Mouse (Mus musculus) heart, postnatal 0 days (tissue): ENCODE results near the gene Cdk6. TPM values are rescaled to one million over a fixed set of nuclear protein-coding genes. Genes with fewer than 3 reads are reported as not detected.
A peak's percentile ranks its signal among the peaks of the same experiment; 100 is the strongest.

Source experiments
- ATAC-seq: fragments of 200-750 bp; cut with Nextera tagmentation; 2 replicates; pipeline ENCODE4 v1.8.0; 2017; ENCODE audit warnings: low read depth, moderate number of reproducible peaks, moderate library complexity; ENCODE audit not compliant: insufficient read depth
- DNase-seq: peaks from one replicate; pipeline ENCODE4 v3.0.0-alpha.2; 2016; ENCODE audit warnings: low spot score
- H3K27ac ChIP-seq: fragments of 300-500 bp; sonication (generic); 2 replicates; pipeline ENCODE4 v1.5.1; 2014; ENCODE audit warnings: low read depth, mild to moderate bottlenecking
- H3K27me3 ChIP-seq: fragments of 300-500 bp; sonication (generic); 2 replicates; pipeline ENCODE4 v1.6.1; 2014; ENCODE audit warnings: low read length, mixed read lengths; ENCODE audit not compliant: control insufficient read depth, insufficient read depth
- H3K36me3 ChIP-seq: fragments of 300-500 bp; sonication (generic); replicated peaks from 2 replicates; pipeline ENCODE4 v1.6.1; 2014; ENCODE audit warnings: low read length, mixed read lengths; ENCODE audit not compliant: control insufficient read depth, insufficient read depth
- H3K4me1 ChIP-seq: fragments of 300-500 bp; sonication (generic); 2 replicates; pipeline ENCODE4 v1.6.1; 2014; ENCODE audit warnings: antibody characterized with exemption; ENCODE audit not compliant: control insufficient read depth, insufficient read depth
- H3K4me2 ChIP-seq: fragments of 300-500 bp; sonication (generic); 2 replicates; pipeline ENCODE4 v1.6.1; 2014; ENCODE audit warnings: low read depth, mild to moderate bottlenecking, low read length, moderate library complexity
- H3K4me3 ChIP-seq: fragments of 300-500 bp; sonication (generic); 2 replicates; pipeline ENCODE4 v1.5.1; 2014; ENCODE audit warnings: low read depth, low read length
- H3K9ac ChIP-seq: fragments of 300-500 bp; sonication (generic); replicated peaks from 2 replicates; pipeline ENCODE4 v1.6.1; 2014; ENCODE audit warnings: low read depth, low read length, mixed read lengths
- H3K9me3 ChIP-seq: fragments of 300-500 bp; sonication (generic); replicated peaks from 2 replicates; pipeline ENCODE4 v1.6.1; 2016; ENCODE audit warnings: low read length; ENCODE audit not compliant: control insufficient read depth
- CTCF ChIP-seq: IDR thresholded peaks from 2 replicates; pipeline ENCODE4 v1.5.1; 2016; ENCODE audit warnings: antibody characterized with exemption, control low read depth, low read depth
- EP300 ChIP-seq: IDR thresholded peaks from 2 replicates; pipeline ENCODE4 v1.6.1; 2016; ENCODE audit warnings: antibody characterized with exemption, low read depth
- WGBS: fragments of 180-500 bp; shearing (Covaris S2); extraction: QIAGEN DNeasy Blood & Tissue Kit; methylation state at CpG from one replicate; pipeline ENCODE4 v1.1.7; 2014; 5-methylcytosine and 5-hydroxymethylcytosine counted together
- polyA plus RNA-seq: library from polyadenylated mRNA; unstranded; fragments of >200 nt; fragmentation: Nextera tagmentation; extraction: Ambion mirVana; gene quantifications from 2 replicates; pipeline ENCODE4 v1.2.1, GENCODE M21; 2015
- total RNA-seq: library from RNA; depleted of rRNA; stranded (reverse); fragments of >200 nt; gene quantifications from 2 replicates; pipeline ENCODE4 v1.2.3, GENCODE M21; 2014; ENCODE audit warnings: low replicate concordance

Gene Cdk6
- total and polyA plus RNA-seq, 2 experiments from 2014 or later, result 19.2 to 43.0 TPM

DNA sequence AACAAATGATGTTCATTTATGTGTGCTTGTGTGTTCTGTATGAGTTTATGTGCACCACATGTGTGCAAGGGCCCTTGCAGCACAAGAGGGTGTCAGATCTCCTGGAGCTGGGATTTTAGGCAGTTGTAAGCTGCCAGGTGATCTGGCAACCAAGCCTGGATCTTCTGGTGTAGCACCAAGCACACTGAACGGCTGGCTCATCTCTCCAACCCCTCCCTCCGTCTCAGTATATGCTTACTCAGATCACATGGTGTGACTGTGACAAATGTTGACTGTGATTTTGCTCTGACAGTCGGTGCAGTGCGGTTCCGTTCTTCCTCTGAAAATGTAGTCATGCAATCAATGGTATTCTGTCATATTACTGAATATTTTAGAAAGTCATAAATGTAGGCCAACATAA lies 45.9 kb downstream of the Cdk6 start:
- Histone ChIP-seq H3K4me3 (no peak overlapping the region), H3K36me3 (peaks cover 9% of the 10 kb centered on the region; the same call in 1 of the 2 replicates), H3K4me2 (peak overlapping the region; percentile 30; the same call in 1 of the 2 replicates), H3K27me3 (no peaks in the 10 kb centered on the region), H3K27ac (peak overlapping the region; percentile 73), H3K9me3 (no peaks in the 10 kb centered on the region), H3K9ac (no peak overlapping the region), H3K4me1 (peaks cover 38% of the 10 kb centered on the region)
- TF ChIP-seq EP300, result no peak
- TF ChIP-seq CTCF, result no peak
- peak; percentile 4 for DNase-seq
- WGBS, result 50% methylated on average over 5 of the region's 5 CpGs
- ATAC-seq, result no peak

GRCm38 (mm10) chr5:3392856-3393255 lies 51.6 kb downstream of the Cdk6 start:
- DNase-seq, result no peak
- H3K36me3 ChIP-seq, result peaks cover 12% of the 10 kb centered on the region; the same call in 1 of the 2 replicates
- H3K27ac ChIP-seq, result no peak overlapping the region
- H3K9ac ChIP-seq, result no peak overlapping the region
- H3K9me3 ChIP-seq, result no peaks in the 10 kb centered on the region
- ATAC-seq, result no peak
- WGBS, result 66% methylated on average over 3 of the region's 3 CpGs
- TF ChIP-seq EP300 (no peak), CTCF (no peak)
- no peak overlapping the region for H3K4me3 ChIP-seq
- H3K4me2 ChIP-seq, result no peak overlapping the region
- H3K27me3 ChIP-seq, result no peaks in the 10 kb centered on the region
- no peaks in the 10 kb centered on the region for H3K4me1 ChIP-seq

DNA sequence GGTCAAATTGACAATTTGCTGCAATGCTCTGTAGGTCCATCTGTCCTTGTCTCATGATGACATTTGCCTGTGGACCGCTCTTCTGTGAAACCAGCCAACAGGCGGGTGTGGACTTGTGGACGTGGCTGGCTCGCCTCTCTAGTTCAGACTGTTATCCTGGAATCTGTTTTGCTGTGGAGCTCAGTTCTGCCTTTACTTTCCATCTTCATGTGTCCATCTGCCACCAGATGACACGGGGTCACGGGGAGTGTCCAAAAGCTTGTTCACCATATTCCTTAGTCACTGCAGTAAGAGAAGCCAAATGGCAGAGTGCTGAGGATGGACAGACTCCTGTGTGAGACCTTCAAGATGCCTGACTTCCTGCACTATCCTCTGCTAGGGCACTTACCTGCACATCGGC lies 52.9 kb downstream of the Cdk6 start:
- no peak overlapping the region for H3K9ac ChIP-seq
- peaks cover 12% of the 10 kb centered on the region; the same call in 1 of the 2 replicates for H3K36me3 ChIP-seq
- WGBS, result 88% methylated on average over 7 of the region's 7 CpGs
- no peak overlapping the region for H3K27ac ChIP-seq
- no peak for DNase-seq
- H3K4me2 ChIP-seq, result no peak overlapping the region
- TF ChIP-seq EP300 (no peak), CTCF (no peak)
- H3K9me3 ChIP-seq, result no peaks in the 10 kb centered on the region
- H3K4me3 ChIP-seq, result no peak overlapping the region
- no peaks in the 10 kb centered on the region for H3K27me3 ChIP-seq
- ATAC-seq, result no peak
- H3K4me1 ChIP-seq, result no peaks in the 10 kb centered on the region

DNA sequence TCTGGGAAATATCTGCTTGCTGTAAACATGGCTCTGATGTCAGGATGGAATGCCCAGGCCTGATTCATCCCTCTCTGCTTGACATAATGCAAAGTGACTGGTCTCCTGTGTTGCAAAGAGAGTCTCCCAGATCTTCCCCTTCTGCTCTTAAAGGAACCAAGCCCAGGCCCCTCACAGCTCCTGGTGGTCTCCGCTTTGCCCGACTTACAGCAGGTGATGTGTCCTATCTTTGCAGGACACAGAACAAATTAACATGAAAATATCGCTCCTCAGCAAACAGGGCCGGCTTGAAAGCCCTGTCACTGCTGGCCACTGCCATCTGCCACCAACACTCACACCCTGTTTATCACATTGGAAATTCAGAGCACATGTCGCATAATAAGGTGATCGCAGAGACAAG lies 53.7 kb downstream of the Cdk6 start:
- ATAC-seq (no peak), DNase-seq (no peak)
- Histone ChIP-seq H3K4me1 (no peaks in the 10 kb centered on the region), H3K27me3 (no peaks in the 10 kb centered on the region), H3K4me3 (no peak overlapping the region), H3K9me3 (no peaks in the 10 kb centered on the region), H3K27ac (no peak overlapping the region), H3K4me2 (no peak overlapping the region), H3K36me3 (peaks cover 12% of the 10 kb centered on the region; the same call in 1 of the 2 replicates), H3K9ac (no peak overlapping the region)
- TF ChIP-seq EP300 (no peak), CTCF (no peak)
- WGBS, result 73% methylated on average over 6 of the region's 6 CpGs

DNA sequence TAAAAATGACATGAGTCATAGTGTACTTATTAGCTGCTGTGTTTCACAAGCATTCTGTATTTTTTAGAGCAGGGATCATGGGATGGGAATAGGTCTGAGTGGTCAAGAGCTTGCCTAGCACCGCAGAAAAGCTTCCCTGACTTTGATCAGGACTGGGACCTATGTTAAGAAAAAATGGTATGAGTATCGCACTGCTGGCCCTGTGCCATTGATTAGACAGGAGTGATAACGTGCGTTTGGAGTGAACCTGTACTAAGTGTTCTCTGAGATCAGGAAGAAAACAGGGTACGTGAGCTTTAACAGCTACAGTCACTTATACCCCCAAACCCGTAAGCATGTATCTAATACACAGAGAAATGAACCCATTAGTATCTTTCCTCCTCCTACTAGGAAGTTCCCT lies 54.9 kb downstream of the Cdk6 start:
- Histone ChIP-seq H3K4me2 (no peak overlapping the region), H3K4me3 (no peak overlapping the region), H3K9ac (no peak overlapping the region), H3K4me1 (no peaks in the 10 kb centered on the region), H3K27ac (no peak overlapping the region), H3K27me3 (no peaks in the 10 kb centered on the region), H3K36me3 (peaks cover 11% of the 10 kb centered on the region; the same call in 1 of the 2 replicates), H3K9me3 (no peaks in the 10 kb centered on the region)
- TF ChIP-seq CTCF (no peak), EP300 (no peak)
- 60% methylated on average over 6 of the region's 6 CpGs for WGBS
- ATAC-seq (no peak), DNase-seq (no peak)

GRCm38 (mm10) chr5:3396910-3397575 lies 55.8 kb downstream of the Cdk6 start:
- no peak overlapping the region for H3K4me3 ChIP-seq
- no peak for ATAC-seq
- no peaks in the 10 kb centered on the region for H3K27me3 ChIP-seq
- WGBS, result 81% methylated on average over 11 of the region's 11 CpGs
- H3K4me2 ChIP-seq, result no peak overlapping the region
- H3K9ac ChIP-seq, result no peak overlapping the region
- no peaks in the 10 kb centered on the region for H3K4me1 ChIP-seq
- no peaks in the 10 kb centered on the region for H3K9me3 ChIP-seq
- H3K27ac ChIP-seq, result no peak overlapping the region
- peaks cover 4% of the 10 kb centered on the region; the same call in 1 of the 2 replicates for H3K36me3 ChIP-seq
- DNase-seq, result no peak
- TF ChIP-seq EP300 (no peak), CTCF (no peak)
